Mouse (Mus musculus): ENCODE measurements around the gene Ltc4s. TPM values are rescaled to one million over a fixed set of nuclear protein-coding genes. Genes with fewer than 3 reads are reported as not detected.

Ltc4s gene
- total and polyA plus RNA-seq, 3 experiments, result 0.47 to 2.0 (median 1.4) TPM

DNA sequence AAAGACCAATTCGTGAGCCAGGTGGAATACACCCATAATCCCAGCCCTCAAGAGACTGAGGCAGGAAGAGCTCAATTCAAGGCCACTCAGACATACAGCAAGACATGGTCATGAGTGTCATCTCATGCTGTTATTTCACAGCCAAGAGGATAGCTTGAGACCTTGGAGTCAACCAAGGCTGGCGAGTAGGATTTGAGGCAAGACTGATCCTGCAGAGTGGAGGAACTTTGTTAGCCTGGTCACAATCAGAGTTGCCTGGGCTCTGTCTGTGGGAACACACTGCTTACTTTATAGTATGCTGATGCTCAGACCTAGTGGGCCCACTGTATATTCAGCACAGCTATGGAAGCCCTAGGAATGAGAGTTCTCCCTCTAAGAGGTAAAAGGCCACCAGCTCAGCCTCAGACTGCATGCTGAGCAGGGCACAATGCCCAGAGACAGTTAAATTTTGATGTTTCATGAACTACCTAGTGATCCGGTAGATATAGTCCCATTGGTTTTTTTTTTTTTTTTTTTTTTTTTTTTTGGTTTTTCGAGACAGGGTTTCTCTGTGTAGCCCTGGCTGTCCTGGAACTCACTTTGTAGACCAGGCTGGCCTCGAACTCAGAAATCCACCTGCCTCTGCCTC lies 40.1 kb downstream of the Ltc4s start:
- H3K27ac ChIP-seq (ENCODE audit: insufficient read depth, low read depth), result peak overlapping the region; percentile 2; the same call in 1 of the 2 replicates
- no peak for DNase-seq (ENCODE audit: extremely low read depth)
- H3K27me3 ChIP-seq (replicated peaks), result no peaks in the 10 kb centered on the region
- no peak overlapping the region for H3K9ac ChIP-seq (ENCODE audit: insufficient read depth, low read depth)
- H3K79me2 ChIP-seq (replicated peaks; ENCODE audit: control insufficient read depth, extremely low read depth, insufficient read depth, poor library complexity, severe bottlenecking), result no peaks in the 10 kb centered on the region
- H3K36me3 ChIP-seq (replicated peaks in 1 of 2; ENCODE audit: control insufficient read depth in 1 of 2, insufficient read depth in 1 of 2, low read length in 1 of 2), result peaks cover 70 to 93% of the 10 kb centered on the region in 2 experiments
- no peak overlapping the region for H3K4me2 ChIP-seq (ENCODE audit: insufficient read depth, low read depth, poor library complexity, severe bottlenecking)
- peaks cover 0 to 19% of the 10 kb centered on the region in 2 experiments; a peak in 2 of 4 replicates for H3K4me1 ChIP-seq (ENCODE audit: control insufficient read depth in 1 of 2, insufficient read depth in 2 of 2)
- TF ChIP-seq ZMIZ1 (IDR thresholded peaks at IDR 0.05; ENCODE audit: low read depth, low read length), result peak; percentile 23; the same call in 1 of the 2 replicates
- no peak for TF ChIP-seq USF2 (conservative IDR thresholded peaks at IDR 0.05; ENCODE audit: low read depth, low read length)
- TF ChIP-seq ZKSCAN1 (IDR thresholded peaks at IDR 0.05; ENCODE audit: borderline replicate concordance, low read depth, low read length), result no peak
- TF ChIP-seq UBTF (IDR thresholded peaks at IDR 0.05; ENCODE audit: low read depth, low read length), result no peak
- TF ChIP-seq GABPA (IDR thresholded peaks at IDR 0.05; ENCODE audit: insufficient replicate concordance, low read depth, low read length), result no peak
- TF ChIP-seq POLR2A (IDR thresholded peaks at IDR 0.05; ENCODE audit: low read depth, low read length), result 0 out of 2 replicates have a peak, but pooled peaks have one; percentile 19
- TF ChIP-seq ZNF384 (IDR thresholded peaks at IDR 0.05; ENCODE audit: low read depth, low read length), result 0 out of 2 replicates have a peak, but pooled peaks have one; percentile 5
- no peaks in the 10 kb centered on the region for H3K9me3 ChIP-seq (replicated peaks; ENCODE audit: low read length)
- dilution Hi-C loops (cut with MboI; ENCODE audit: extremely low pct_ligation_motif_present, extremely low pct_unique_long_range_greater_than_20kb, low sequenced_read_pairs) (no loop called here), in situ Hi-C loops (cut with MboI; ENCODE audit: low pct_ligation_motif_present, low pct_unique_long_range_greater_than_20kb, low sequenced_read_pairs) (no loop called here)
- no peak overlapping the region for H3K4me3 ChIP-seq (replicated peaks in 1 of 3; ENCODE audit: low read depth in 2 of 3, low read length in 2 of 3, poor library complexity in 1 of 3)

GRCm38 (mm10) chr11:50197500-50197899 lies 40.9 kb downstream of the Ltc4s start:
- H3K36me3 ChIP-seq (replicated peaks in 1 of 2; ENCODE audit: control insufficient read depth in 1 of 2, insufficient read depth in 1 of 2, low read length in 1 of 2), result peaks cover 65 to 89% of the 10 kb centered on the region in 2 experiments
- DNase-seq (ENCODE audit: extremely low read depth), result no peak

GRCm38 (mm10) chr11:50194793-50195192 lies 43.6 kb downstream of the Ltc4s start:
- H3K4me1 ChIP-seq (ENCODE audit: control insufficient read depth in 1 of 2, insufficient read depth in 2 of 2), result peaks cover 0 to 41% of the 10 kb centered on the region in 2 experiments; a peak in 2 of 4 replicates
- dilution Hi-C loops (cut with MboI; ENCODE audit: extremely low pct_ligation_motif_present, extremely low pct_unique_long_range_greater_than_20kb, low sequenced_read_pairs) (no loop called here), in situ Hi-C loops (cut with MboI; ENCODE audit: low pct_ligation_motif_present, low pct_unique_long_range_greater_than_20kb, low sequenced_read_pairs) (no loop called here)
- no peak overlapping the region for H3K4me2 ChIP-seq (ENCODE audit: insufficient read depth, low read depth, poor library complexity, severe bottlenecking)
- H3K36me3 ChIP-seq (replicated peaks in 1 of 2; ENCODE audit: control insufficient read depth in 1 of 2, insufficient read depth in 1 of 2, low read length in 1 of 2), result peaks cover 48 to 80% of the 10 kb centered on the region in 2 experiments
- no peak overlapping the region for H3K27ac ChIP-seq (ENCODE audit: insufficient read depth, low read depth)
- H3K79me2 ChIP-seq (replicated peaks; ENCODE audit: control insufficient read depth, extremely low read depth, insufficient read depth, poor library complexity, severe bottlenecking), result no peaks in the 10 kb centered on the region
- DNase-seq (ENCODE audit: extremely low read depth), result no peak
- H3K9me3 ChIP-seq (replicated peaks; ENCODE audit: low read length), result no peaks in the 10 kb centered on the region
- no peak overlapping the region for H3K4me3 ChIP-seq (replicated peaks in 1 of 3; ENCODE audit: low read depth in 2 of 3, low read length in 2 of 3, poor library complexity in 1 of 3)
- H3K9ac ChIP-seq (ENCODE audit: insufficient read depth, low read depth), result no peak overlapping the region
- H3K27me3 ChIP-seq (replicated peaks), result no peaks in the 10 kb centered on the region
- TF ChIP-seq HCFC1 (IDR thresholded peaks at IDR 0.05; ENCODE audit: low read depth, low read length) (no peak), NRF1 (IDR thresholded peaks at IDR 0.05; ENCODE audit: low read depth, low read length) (no peak), TCF12 (IDR thresholded peaks at IDR 0.05; ENCODE audit: low read depth, low read length) (no peak), JUN (IDR thresholded peaks at IDR 0.05; ENCODE audit: insufficient read depth, low read depth, low read length) (no peak), NELFE (IDR thresholded peaks at IDR 0.05; ENCODE audit: low read depth, low read length) (no peak), MXI1 (IDR thresholded peaks at IDR 0.05; ENCODE audit: low read depth, low read length) (no peak), SMC3 (IDR thresholded peaks at IDR 0.05; ENCODE audit: low read depth, low read length) (no peak), IRF4 (IDR thresholded peaks at IDR 0.05; ENCODE audit: low read depth, low read length) (no peak), MAFK (IDR thresholded peaks at IDR 0.05; ENCODE audit: insufficient replicate concordance, low read length) (no peak), CHD2 (IDR thresholded peaks at IDR 0.05; ENCODE audit: low read length) (no peak), ELF1 (IDR thresholded peaks at IDR 0.05; ENCODE audit: low read depth, low read length) (no peak), UBTF (IDR thresholded peaks at IDR 0.05; ENCODE audit: low read depth, low read length) (no peak), EP300 (IDR thresholded peaks at IDR 0.05; ENCODE audit: low read length) (no peak), POLR2AphosphoS2 (IDR thresholded peaks at IDR 0.05; ENCODE audit: low read depth, low read length) (no peak), MEF2A (IDR thresholded peaks at IDR 0.05; ENCODE audit: borderline replicate concordance, low read depth, low read length) (no peak), ETS1 (conservative IDR thresholded peaks at IDR 0.05; ENCODE audit: low read depth, low read length) (no peak), ZNF384 (IDR thresholded peaks at IDR 0.05; ENCODE audit: low read depth, low read length) (no peak), ZC3H11A (IDR thresholded peaks at IDR 0.05; ENCODE audit: low read depth, low read length) (no peak)

More at GRCm38 (mm10) chr11:50197500-50197899, 40.9 kb downstream of the Ltc4s start:
- no peak overlapping the region for H3K4me3 ChIP-seq (replicated peaks in 1 of 3; ENCODE audit: low read depth in 2 of 3, low read length in 2 of 3, poor library complexity in 1 of 3)
- no peak overlapping the region for H3K9ac ChIP-seq (ENCODE audit: insufficient read depth, low read depth)
- no peak overlapping the region for H3K4me2 ChIP-seq (ENCODE audit: insufficient read depth, low read depth, poor library complexity, severe bottlenecking)
- no peaks in the 10 kb centered on the region for H3K79me2 ChIP-seq (replicated peaks; ENCODE audit: control insufficient read depth, extremely low read depth, insufficient read depth, poor library complexity, severe bottlenecking)
- peaks cover 0 to 25% of the 10 kb centered on the region in 2 experiments; a peak in 2 of 4 replicates for H3K4me1 ChIP-seq (ENCODE audit: control insufficient read depth in 1 of 2, insufficient read depth in 2 of 2)
- no peaks in the 10 kb centered on the region for H3K27me3 ChIP-seq (replicated peaks)
- in situ Hi-C loops (cut with MboI; ENCODE audit: low pct_ligation_motif_present, low pct_unique_long_range_greater_than_20kb, low sequenced_read_pairs), result no loop called here
- 0 out of 2 replicates have a peak overlapping the region, but pooled peaks have one; percentile 15 for H3K27ac ChIP-seq (ENCODE audit: insufficient read depth, low read depth)
- H3K9me3 ChIP-seq (replicated peaks; ENCODE audit: low read length), result no peaks in the 10 kb centered on the region
- TF ChIP-seq MAX (IDR thresholded peaks at IDR 0.05; ENCODE audit: low read length) (no peak), MXI1 (IDR thresholded peaks at IDR 0.05; ENCODE audit: low read depth, low read length) (0 out of 2 replicates have a peak, but pooled peaks have one; percentile 19), NRF1 (IDR thresholded peaks at IDR 0.05; ENCODE audit: low read depth, low read length) (no peak), POLR2A (IDR thresholded peaks at IDR 0.05; ENCODE audit: low read depth, low read length) (no peak), ZMIZ1 (IDR thresholded peaks at IDR 0.05; ENCODE audit: low read depth, low read length) (peak; percentile 63; the same call in 1 of the 2 replicates)
- dilution Hi-C loops (cut with MboI; ENCODE audit: extremely low pct_ligation_motif_present, extremely low pct_unique_long_range_greater_than_20kb, low sequenced_read_pairs), result no loop called here
